Mouse (Mus musculus) G1E (cell line): Measurements from ENCODE around the gene Gtpbp1. TPM values are rescaled to one million over a fixed set of nuclear protein-coding genes. Genes with fewer than 3 reads are reported as not detected.

Source experiments
- ATAC-seq: 2 replicates; pipeline ENCODE4 v1.8.0; 2016; ENCODE audit warnings: mild to moderate bottlenecking; ENCODE audit not compliant: insufficient number of reproducible peaks, poor library complexity, low FRiP score, severe bottlenecking; ENCODE audit errors: extremely low read depth
- DNase-seq: peaks from one replicate; pipeline ENCODE4 v3.0.0; 2012; ENCODE audit warnings: low spot score
- H3K27me3 ChIP-seq: 2 replicates; pipeline ENCODE4 v1.6.1; 2012; ENCODE audit warnings: mild to moderate bottlenecking, low read length, inconsistent platforms; ENCODE audit not compliant: insufficient read depth
- H3K36me3 ChIP-seq: replicated peaks from 2 replicates; pipeline ENCODE3; 2012; ENCODE audit warnings: mild to moderate bottlenecking, inconsistent platforms
- H3K4me1 ChIP-seq: 2 replicates; pipeline ENCODE4 v1.6.1; 2012; ENCODE audit warnings: low read depth, low read length, inconsistent platforms, mixed read lengths; ENCODE audit not compliant: insufficient read depth
- H3K4me3 ChIP-seq: 2 replicates; pipeline ENCODE4 v1.5.1; 2012; ENCODE audit warnings: low read depth, mild to moderate bottlenecking, inconsistent platforms, low read length, moderate library complexity, mixed read lengths
- H3K9me3 ChIP-seq: replicated peaks from 2 replicates; pipeline ENCODE4 v1.6.1; 2012; ENCODE audit warnings: inconsistent platforms
- CTCF ChIP-seq: IDR thresholded peaks from 2 replicates; pipeline ENCODE4 v1.5.1; 2012; ENCODE audit warnings: low read depth, low read length, inconsistent platforms, mixed read lengths
- GATA1 ChIP-seq: IDR thresholded peaks from 2 replicates; pipeline ENCODE4 v1.6.1; 2012; ENCODE audit warnings: borderline replicate concordance, low read length, inconsistent platforms, mixed read lengths
- GATA2 ChIP-seq: IDR thresholded peaks from 2 replicates; pipeline ENCODE4 v1.6.1; 2012; ENCODE audit warnings: low read depth, low read length, inconsistent platforms, borderline replicate concordance
- POLR2AphosphoS5 ChIP-seq: IDR thresholded peaks from 2 replicates; pipeline ENCODE4 v1.6.1; 2012; ENCODE audit warnings: low read depth, low read length, inconsistent platforms; ENCODE audit not compliant: insufficient replicate concordance
- TAL1 ChIP-seq: conservative IDR thresholded peaks from 2 replicates; pipeline ENCODE4 v1.6.1; 2012; ENCODE audit warnings: low read depth, low read length, inconsistent platforms, mixed read lengths
- polyA plus RNA-seq: library from polyadenylated mRNA; stranded (reverse); fragments of >175 nt; gene quantifications from 2 replicates; pipeline ENCODE4 v1.2.3, GENCODE M21; 2012
- total RNA-seq, 2 experiments: library from RNA; stranded (forward) in 1 of 2; stranded (reverse) in 1 of 2; fragments of 200-1000 nt in 1 of 2; fragments of >200 nt in 1 of 2; fragmentation: Nextera tagmentation in 1 of 2; gene quantifications; 2 replicates each; pipeline ENCODE4 v1.2.3; 2014 to 2017

Gene Gtpbp1
- total and polyA plus RNA-seq, 3 experiments: 54.8 to 108 (median 63.7) TPM

DNA sequence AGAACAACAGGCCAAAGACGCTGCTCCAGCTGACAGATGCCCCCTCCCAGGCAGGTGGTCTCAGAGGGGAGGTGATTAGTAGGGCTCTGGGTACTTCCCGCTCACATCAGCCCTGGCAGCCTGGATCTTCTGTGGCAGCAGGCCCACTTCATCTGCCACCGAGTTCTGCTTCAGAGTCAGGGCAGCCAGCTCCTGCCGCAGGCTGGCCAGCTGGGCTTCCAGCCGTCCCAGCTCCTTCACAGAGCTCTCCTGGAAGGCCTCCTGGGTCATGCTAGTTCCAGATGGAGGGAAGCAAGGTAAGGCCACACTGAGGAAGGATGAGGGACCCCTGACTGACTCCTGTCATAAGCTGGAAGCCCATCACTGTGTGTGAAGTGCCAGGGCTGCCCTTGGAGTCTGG lies 37.7 kb downstream of the Gtpbp1 start:
- no peak for ATAC-seq
- no peak for DNase-seq
- Histone ChIP-seq H3K36me3 (peaks cover 90% of the 10 kb centered on the region), H3K4me1 (peaks cover 12% of the 10 kb centered on the region), H3K4me3 (no peak overlapping the region), H3K27me3 (no peaks in the 10 kb centered on the region), H3K9me3 (no peaks in the 10 kb centered on the region)
- no peak for TF ChIP-seq GATA2
- no peak for TF ChIP-seq GATA1
- TF ChIP-seq TAL1: no peak
- no peak for TF ChIP-seq POLR2AphosphoS5
- TF ChIP-seq CTCF: no peak

DNA sequence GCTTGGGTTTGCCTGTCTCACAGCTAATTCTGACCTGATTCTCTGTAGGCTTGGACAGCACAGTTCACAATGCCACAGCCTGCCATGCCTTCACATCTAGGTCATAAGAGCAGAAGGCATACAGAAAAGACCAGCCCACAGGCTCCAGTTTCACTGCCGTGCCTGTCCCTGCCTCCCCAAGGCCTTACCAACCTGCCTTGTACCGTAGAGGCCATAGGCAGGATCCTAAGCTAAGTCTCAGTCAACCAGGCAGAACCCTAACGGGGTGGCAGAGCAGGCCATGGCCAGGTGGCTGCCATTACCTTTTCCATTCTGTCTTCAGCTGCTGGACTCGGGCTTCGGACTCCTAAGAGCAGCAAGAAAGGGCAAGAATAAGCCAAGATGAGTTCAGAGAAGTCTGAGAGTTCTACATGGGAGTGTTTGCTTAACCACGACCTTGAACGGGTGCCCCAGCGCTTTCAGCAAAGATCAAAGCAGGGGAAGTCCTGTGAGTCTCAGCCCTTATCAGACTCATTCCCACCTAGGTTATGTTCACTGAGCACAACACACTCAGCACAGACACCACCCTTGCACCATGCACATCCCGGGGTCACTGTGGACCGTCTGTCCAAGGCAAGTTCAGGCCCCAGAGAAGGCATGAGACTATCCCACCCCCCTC lies 38.2 kb downstream of the Gtpbp1 start:
- H3K36me3 ChIP-seq: peaks cover 90% of the 10 kb centered on the region
- no peak for DNase-seq

DNA sequence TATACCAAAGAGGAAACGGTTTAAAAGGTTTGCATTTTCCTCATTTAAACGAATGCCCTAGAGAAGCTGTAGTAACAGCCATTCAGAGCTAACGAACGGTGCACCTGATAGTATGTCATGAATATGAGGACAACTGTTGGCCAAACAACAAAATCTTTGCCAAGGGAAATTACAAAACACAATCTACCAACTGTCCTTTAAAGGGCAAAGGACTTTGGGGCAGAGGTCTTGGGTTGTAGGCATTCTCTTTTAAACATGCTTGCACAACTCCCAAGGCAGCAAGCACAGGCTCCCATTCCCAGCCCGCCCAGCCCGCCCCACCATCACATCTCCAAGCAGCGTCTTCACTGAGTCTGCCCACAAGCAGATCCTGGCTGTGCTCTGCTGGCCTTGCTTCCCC lies 40.9 kb downstream of the Gtpbp1 start:
- H3K27me3 ChIP-seq: no peaks in the 10 kb centered on the region
- no peak for ATAC-seq
- no peak for DNase-seq
- peaks cover 87% of the 10 kb centered on the region for H3K36me3 ChIP-seq
- no peaks in the 10 kb centered on the region for H3K9me3 ChIP-seq
- no peak overlapping the region for H3K4me3 ChIP-seq
- H3K4me1 ChIP-seq: peaks cover 10% of the 10 kb centered on the region; the same call in 1 of the 2 replicates
- TF ChIP-seq GATA1 (no peak), TAL1 (no peak), POLR2AphosphoS5 (no peak), GATA2 (no peak)

More for the DNA sequence above, 38.2 kb downstream of the Gtpbp1 start:
- H3K9me3 ChIP-seq: no peaks in the 10 kb centered on the region
- H3K4me3 ChIP-seq: no peak overlapping the region
- peaks cover 9% of the 10 kb centered on the region for H3K4me1 ChIP-seq
- H3K27me3 ChIP-seq: no peaks in the 10 kb centered on the region
- no peak for ATAC-seq
- TF ChIP-seq TAL1: no peak
- no peak for TF ChIP-seq GATA2
- no peak for TF ChIP-seq GATA1
- TF ChIP-seq CTCF: no peak
- TF ChIP-seq POLR2AphosphoS5: no peak

DNA sequence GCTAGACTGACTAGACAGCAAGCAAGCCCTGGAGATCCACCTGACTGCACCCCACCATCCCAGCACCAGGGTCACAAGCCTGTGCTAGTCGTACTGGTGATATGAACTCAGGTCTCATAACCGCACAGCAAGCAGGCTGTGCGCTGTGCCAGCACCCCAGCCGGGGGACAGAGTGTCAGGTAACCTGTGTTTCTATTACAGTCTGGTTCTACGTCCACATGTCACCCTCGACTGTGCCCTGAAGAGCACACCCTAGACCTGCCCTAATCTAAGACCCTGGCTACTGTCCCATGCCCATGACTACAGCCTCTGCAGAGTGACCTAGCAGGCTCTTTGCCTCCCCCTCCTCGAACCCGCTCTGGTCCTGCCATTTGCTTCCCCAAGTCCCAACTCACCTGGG lies 42.5 kb downstream of the Gtpbp1 start:
- no peak for ATAC-seq
- Histone ChIP-seq H3K9me3 (no peaks in the 10 kb centered on the region), H3K36me3 (peaks cover 87% of the 10 kb centered on the region), H3K4me1 (peaks cover 10% of the 10 kb centered on the region; the same call in 1 of the 2 replicates), H3K27me3 (no peaks in the 10 kb centered on the region), H3K4me3 (no peak overlapping the region)
- TF ChIP-seq GATA1: no peak
- TF ChIP-seq POLR2AphosphoS5: no peak
- no peak for TF ChIP-seq TAL1
- no peak for TF ChIP-seq CTCF
- no peak for DNase-seq

DNA sequence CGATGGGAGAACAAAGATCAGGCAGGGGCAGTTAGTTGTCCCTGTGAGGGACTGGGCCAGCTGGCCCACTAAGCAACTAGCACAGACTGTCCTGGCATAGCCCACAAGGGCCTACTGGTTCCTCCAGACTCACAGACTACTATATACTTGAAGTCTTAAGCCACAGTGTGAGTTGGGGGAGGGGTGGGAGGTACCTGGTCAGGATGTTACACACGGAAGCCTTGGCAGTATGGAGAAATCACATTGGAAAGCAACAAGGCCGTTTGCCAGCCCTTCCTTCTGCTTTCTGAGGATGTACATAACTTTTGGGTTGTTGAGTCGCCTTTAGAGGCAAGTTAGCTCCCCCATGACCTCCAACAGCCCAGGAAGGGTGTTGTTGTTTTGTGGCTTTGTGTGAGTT lies 43.0 kb downstream of the Gtpbp1 start:
- no peak for TF ChIP-seq TAL1
- no peak for TF ChIP-seq GATA2
- no peak for TF ChIP-seq GATA1
- no peak for TF ChIP-seq CTCF
- Histone ChIP-seq H3K36me3 (peaks cover 87% of the 10 kb centered on the region), H3K27me3 (no peaks in the 10 kb centered on the region), H3K9me3 (no peaks in the 10 kb centered on the region), H3K4me1 (peaks cover 12% of the 10 kb centered on the region; the same call in 1 of the 2 replicates), H3K4me3 (no peak overlapping the region)
- ATAC-seq: no peak
- DNase-seq: no peak

DNA sequence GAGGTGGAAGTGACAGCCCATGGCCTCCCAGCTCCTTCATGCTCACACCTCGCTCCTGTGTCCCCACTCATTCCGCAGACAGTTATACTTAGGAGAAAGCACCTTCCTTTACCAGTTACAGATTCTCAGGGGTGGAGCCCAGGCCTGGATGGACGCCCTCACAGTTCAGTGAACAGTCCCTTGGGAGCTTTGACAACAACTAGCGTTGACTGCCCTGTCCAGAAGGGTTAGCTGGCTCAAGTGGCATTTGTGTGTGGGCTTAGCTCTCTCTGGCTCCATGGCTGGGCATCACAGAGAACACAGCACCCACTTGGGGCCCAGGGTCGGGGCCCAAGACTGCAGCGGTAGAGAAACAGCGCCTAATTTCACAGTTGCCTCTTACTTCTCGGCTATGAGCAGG lies 43.7 kb downstream of the Gtpbp1 start:
- Histone ChIP-seq H3K27me3 (no peaks in the 10 kb centered on the region), H3K4me3 (no peak overlapping the region), H3K9me3 (no peaks in the 10 kb centered on the region), H3K36me3 (peaks cover 87% of the 10 kb centered on the region), H3K4me1 (peaks cover 9% of the 10 kb centered on the region; the same call in 1 of the 2 replicates)
- TF ChIP-seq TAL1: no peak
- TF ChIP-seq GATA1: no peak
- TF ChIP-seq GATA2: no peak
- no peak for TF ChIP-seq POLR2AphosphoS5
- TF ChIP-seq CTCF: no peak
- ATAC-seq (no peak), DNase-seq (no peak)
